Mouse (Mus musculus) lung, postnatal 36 days (tissue): ENCODE results near the gene Stfa2l1.
"Not testable (repeated sequence)": the region's sequence is repeated elsewhere in the genome, so short reads cannot be mapped to it uniquely, and the experiment has no call there.

Experiments used
- DNase-seq: peaks from one replicate; pipeline ENCODE4 v3.0.0; 2022; ENCODE audit warnings: mixed read lengths

The Stfa2l1 gene

GRCm38 (mm10) chr16:36156402-36156975 is at the start of gene Stfa2l1:
Gene Stfa2l1, plus strand, starts transcription at chr16:36156811.
- no peak for DNase-seq

GRCm38 (mm10) chr16:36111486-36111885 is 45.1 kb upstream of the Stfa2l1 start:
- DNase-seq = not testable (repeated sequence)

- not testable (repeated sequence) for DNase-seq
Measured at GRCm38 (mm10) chr16:36115751-36116150, 40.9 kb upstream of the Stfa2l1 start.

GRCm38 (mm10) chr16:36128092-36128491 is 28.5 kb upstream of the Stfa2l1 start:
- DNase-seq = no peak

- no peak for DNase-seq
Measured at GRCm38 (mm10) chr16:36131141-36131540, 25.5 kb upstream of the Stfa2l1 start, which contains the start of gene Csta1. Gene Csta1, minus strand, starts transcription at chr16:36131241.

- no peak for DNase-seq
Measured at GRCm38 (mm10) chr16:36138201-36138600, 18.4 kb upstream of the Stfa2l1 start.

GRCm38 (mm10) chr16:36167841-36168240 is 11.2 kb downstream of the Stfa2l1 start:
- DNase-seq = not testable (repeated sequence)

- no peak for DNase-seq
Measured at GRCm38 (mm10) chr16:36176108-36176507, 19.5 kb downstream of the Stfa2l1 start.

- DNase-seq = no peak
Measured at GRCm38 (mm10) chr16:36179910-36180309, 23.3 kb downstream of the Stfa2l1 start.

- DNase-seq = not testable (repeated sequence)
Measured at GRCm38 (mm10) chr16:36183912-36184311, 27.3 kb downstream of the Stfa2l1 start, which contains the start of gene Gm5483. Gene Gm5483, plus strand, starts transcription at chr16:36184212.

- DNase-seq = no peak
Measured at GRCm38 (mm10) chr16:36199226-36199625, 42.6 kb downstream of the Stfa2l1 start.

GRCm38 (mm10) chr16:36203846-36204245 is 47.2 kb downstream of the Stfa2l1 start:
- no peak for DNase-seq

GRCm38 (mm10) chr16:36205684-36206083 is 49.1 kb downstream of the Stfa2l1 start:
- not testable (repeated sequence) for DNase-seq

GRCm38 (mm10) chr16:36209967-36210453 is 53.4 kb downstream of the Stfa2l1 start, which contains the start of gene Gm5416:
Gene Gm5416, plus strand, starts transcription at chr16:36210403.
- no peak for DNase-seq
